Mouse (Mus musculus) c-Kit-positive CD71-positive TER-119-negative erythroid progenitor cells, embryonic 14.5 days (primary cell): ENCODE results near the gene Sipa1l3.
A peak's percentile ranks its signal among the peaks of the same experiment; 100 is the strongest.

Source experiments
- DNase-seq: peaks from one replicate; pipeline ENCODE4 v3.0.0-alpha.2; 2013; ENCODE audit warnings: low read depth

Gene Sipa1l3

GRCm38 (mm10) chr7:29411216-29411816 is 107.1 kb downstream of the Sipa1l3 start:
- DNase-seq, result no peak

DNA sequence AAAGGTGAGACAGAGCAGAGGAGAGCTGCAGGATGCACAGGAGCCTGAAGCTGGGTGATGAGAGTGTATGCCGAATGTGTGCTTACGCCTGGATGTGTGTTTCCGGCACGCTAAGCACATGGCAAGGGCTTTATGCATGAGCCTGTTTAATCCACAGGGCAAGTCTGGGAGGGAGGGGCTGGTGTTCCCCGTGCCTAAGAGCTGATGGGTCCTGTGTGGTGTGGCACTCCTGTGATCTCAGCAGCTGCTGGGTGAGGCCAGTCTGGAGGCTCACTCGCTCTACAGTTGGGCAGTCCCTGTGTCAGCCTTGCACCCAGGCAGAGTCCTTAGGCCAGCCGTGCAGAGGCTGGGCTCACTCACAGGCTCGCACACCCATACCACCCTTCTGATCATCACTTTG is 108.0 kb downstream of the Sipa1l3 start:
- DNase-seq, result no peak

DNA sequence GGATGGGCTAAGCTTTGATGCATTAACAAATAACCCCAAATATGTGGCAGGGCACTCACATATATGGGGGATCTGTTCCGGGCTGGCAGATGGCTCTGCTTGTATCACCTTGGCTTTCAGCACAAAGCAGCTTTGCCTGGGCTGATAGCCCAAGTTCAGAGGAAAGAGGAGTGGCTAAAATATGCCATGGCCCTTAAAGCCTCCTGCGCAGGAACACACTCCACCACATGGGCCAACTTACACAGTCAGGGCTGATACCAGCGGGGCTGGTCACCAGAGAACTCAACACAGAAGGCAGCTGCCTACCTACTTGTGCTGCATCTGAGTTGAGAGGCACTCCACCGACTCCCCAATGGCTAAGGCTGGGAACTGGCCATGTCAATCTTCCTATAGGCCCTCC is 111.6 kb downstream of the Sipa1l3 start:
- DNase-seq, result no peak

GRCm38 (mm10) chr7:29404126-29404525 is 114.3 kb downstream of the Sipa1l3 start:
- no peak for DNase-seq

GRCm38 (mm10) chr7:29402015-29402414 is 116.4 kb downstream of the Sipa1l3 start:
- no peak for DNase-seq

DNA sequence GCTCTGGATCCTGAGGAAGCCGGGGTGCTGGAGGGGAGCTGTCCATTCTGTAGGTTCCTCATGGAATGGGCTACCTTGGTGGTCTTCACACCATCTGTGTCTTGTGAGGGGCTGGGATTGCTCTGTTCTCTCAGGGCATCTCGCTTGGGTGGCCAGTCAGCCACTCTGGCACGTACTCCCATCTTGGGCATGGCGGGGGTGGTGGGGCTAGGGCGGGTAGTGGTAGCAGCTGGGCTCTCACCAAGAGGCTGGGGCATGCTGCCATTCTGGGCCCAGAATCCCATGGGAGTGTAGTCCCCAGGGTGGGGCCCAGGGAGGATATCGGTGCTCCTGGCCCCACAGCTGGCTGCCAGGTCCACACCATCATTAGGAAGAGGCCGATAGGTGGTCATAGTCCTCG is 118.0 kb downstream of the Sipa1l3 start:
- no peak for DNase-seq

- DNase-seq, result no peak
Observed at GRCm38 (mm10) chr7:29399056-29399455, 119.4 kb downstream of the Sipa1l3 start.

GRCm38 (mm10) chr7:29397486-29397885 is 121.0 kb downstream of the Sipa1l3 start:
- DNase-seq, result no peak

DNA sequence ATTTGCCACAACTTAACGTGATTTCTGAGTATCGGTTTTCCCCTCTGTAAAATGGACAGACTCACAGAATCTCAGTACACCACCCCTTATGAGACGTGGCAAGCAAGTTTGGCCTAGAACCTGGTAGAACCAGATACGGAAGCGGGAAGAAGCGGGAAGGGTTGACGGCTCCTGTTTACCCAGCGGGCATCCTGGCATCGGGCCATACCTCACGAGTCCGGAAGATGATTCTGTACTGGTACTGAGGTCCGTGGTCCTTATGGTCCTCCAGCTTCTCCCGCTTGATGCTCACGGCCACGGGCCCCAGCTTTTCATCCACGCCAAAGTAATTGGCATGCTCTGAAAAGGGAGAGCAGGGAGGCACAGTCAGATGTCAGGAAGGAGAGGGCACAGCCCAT is 121.5 kb downstream of the Sipa1l3 start:
- no peak for DNase-seq

DNA sequence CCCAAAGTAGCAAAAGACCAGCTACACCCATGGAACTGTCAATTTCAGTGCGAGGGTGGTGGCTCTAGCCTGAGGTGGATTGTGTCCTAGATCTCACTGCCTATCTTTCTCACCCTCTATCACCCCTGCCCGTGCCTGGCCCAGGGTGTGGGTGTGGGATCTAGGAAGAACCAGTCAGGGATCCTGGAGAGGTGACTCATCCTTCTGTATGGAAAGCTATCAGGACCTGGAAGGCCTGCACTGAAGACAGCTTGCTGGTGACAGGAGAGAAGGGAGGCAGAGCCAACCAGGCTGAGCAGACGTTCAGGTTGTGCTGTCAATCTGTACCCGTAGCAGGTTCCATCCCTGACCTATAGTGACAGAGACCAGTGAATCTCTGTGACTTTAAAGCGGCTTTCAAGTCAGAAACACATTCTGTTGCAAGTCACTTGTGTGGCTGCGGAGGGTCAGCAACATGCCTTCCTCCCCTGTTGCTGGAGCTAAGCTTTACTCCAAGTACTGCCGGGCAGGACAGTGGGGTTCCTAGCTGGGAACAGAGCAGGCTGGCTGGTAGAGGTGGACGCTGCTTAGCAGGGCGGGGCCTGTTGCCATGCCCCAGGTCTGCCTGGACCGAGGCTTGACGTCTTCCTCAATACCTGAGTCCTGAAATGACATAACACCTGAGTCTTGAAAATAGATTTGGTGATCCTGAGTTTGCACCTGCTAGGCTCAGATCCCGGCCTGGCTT is 122.1 kb downstream of the Sipa1l3 start:
- DNase-seq, result no peak

DNA sequence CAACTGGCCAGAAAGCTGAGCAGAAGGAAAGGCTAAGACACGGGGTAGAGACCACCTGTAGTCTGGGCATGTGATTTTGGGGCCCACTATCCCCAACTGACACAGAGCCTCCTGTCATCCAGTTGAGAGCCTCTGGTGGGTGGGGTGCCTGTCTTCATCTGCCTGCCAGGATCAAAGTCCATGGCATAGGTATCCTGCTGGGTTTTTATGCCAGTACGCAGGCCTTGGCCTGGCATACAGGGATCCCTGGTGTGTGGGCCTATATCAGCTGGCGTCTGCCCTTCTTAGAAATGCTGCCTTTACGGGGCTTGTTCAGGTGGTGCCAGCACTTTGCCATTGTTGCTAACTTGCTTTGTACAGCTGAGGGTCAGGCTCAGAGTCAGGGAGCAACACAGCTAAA is 123.3 kb downstream of the Sipa1l3 start:
- no peak for DNase-seq

DNA sequence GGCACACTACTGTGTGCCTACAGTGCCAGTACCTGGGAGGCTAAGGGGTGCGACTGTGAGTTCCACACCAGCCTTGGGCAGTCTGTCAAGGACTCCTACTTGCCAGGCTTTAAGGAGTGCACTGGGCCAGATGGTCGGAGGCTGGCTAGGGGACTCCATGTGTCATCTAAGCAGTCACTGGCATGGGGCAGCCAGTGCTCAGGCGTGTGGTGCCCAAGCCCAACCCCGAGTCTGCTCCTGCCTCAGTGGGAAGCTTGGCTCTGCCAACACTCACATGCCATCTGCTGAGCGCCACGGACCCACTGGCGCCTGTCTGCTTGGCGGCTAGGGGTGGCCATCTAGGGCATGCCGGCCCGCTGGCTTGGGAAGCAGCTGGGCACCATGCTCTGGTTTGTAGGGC is 125.1 kb downstream of the Sipa1l3 start:
- DNase-seq, result no peak

GRCm38 (mm10) chr7:29392805-29393204 is 125.6 kb downstream of the Sipa1l3 start:
- DNase-seq, result peak; percentile 17

- no peak for DNase-seq
Observed at GRCm38 (mm10) chr7:29391761-29392512, 126.5 kb downstream of the Sipa1l3 start.

DNA sequence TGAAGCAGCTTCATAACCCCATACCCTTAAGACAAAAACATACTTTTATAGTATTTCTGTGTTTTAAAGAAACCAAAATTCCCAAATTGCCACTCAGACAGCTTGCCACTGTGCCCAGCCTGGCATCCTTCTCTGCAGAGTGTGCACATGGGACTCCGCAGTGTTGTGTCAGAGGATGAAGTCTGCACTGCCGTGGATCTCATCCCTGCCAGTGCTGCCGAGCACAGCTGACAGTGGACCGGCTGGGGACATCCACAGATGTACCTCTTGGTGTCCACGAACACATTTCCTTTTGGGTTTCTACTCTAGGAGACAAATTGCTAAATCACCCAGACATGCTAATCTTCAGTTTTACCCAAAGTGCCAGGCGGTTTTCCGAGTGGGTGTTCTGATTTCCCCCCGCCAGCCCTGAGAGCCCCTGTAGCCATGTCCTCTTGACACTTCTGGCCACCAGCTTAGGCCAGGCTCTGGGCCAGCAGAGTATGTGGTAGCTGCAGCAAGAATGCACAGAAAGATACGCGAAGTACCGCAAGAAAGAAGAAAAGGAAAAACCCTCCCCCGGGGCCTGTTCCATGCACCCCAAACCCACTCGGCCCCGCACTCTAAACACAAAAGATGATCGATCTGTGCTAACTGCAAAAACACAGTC is 127.2 kb downstream of the Sipa1l3 start:
- DNase-seq, result no peak

DNA sequence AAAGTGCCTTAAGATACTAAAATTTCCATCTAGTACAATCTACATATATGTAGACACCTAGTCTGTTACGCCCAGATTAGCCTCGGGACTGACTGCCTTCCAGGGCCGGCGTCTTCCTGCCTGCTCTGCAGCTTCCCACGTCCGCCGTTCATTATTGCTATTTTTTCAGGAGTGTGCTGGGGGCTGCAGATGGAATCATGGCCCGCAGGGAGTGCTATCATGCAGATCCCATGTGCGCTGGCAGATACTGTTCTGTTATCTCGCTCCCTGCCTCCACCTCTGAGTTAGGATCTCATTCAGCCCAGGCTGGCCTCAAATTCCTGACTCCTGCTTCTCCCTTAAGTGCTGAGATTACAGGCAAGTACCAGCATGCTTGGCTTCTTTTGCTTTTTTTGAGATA is 128.2 kb downstream of the Sipa1l3 start:
- DNase-seq, result no peak

- no peak for DNase-seq
Observed at GRCm38 (mm10) chr7:29387524-29388068, 130.8 kb downstream of the Sipa1l3 start.

- no peak for DNase-seq
Observed at GRCm38 (mm10) chr7:29386349-29386748, 132.1 kb downstream of the Sipa1l3 start.

DNA sequence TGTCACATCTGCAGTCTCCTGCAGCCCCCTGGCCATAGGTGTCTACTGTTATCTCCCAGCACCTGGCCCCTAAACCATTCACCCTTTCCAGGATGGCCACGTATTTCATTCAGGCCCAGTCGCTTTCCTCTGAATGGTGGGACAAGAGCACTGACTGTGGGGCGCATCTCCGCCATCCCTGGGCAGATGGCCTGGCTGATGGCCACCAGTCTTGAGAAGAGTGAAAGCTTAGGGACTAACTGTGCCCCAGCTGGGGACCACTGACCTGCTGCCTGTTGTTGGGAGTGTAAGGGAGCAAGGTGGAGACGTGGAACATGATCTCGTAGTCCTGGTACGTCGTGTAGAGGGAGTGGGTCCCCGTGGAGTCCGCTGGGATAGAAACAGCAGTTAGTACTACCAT is 132.7 kb downstream of the Sipa1l3 start:
- DNase-seq, result no peak

GRCm38 (mm10) chr7:29383255-29383654 is 135.2 kb downstream of the Sipa1l3 start:
- DNase-seq, result peak; percentile 58

GRCm38 (mm10) chr7:29381466-29382040 is 136.9 kb downstream of the Sipa1l3 start:
- DNase-seq, result no peak

GRCm38 (mm10) chr7:29374054-29374453 is 144.4 kb downstream of the Sipa1l3 start:
- DNase-seq, result no peak
